Mouse (Mus musculus) CD8-positive naive resting alpha-beta T cell, adult 57 days (primary cell): ENCODE data around the gene Tmtc4. TPM values are rescaled to one million over a fixed set of nuclear protein-coding genes. Genes with fewer than 3 reads are reported as not detected.

Experiments
- total RNA-seq: library from RNA; stranded (reverse); gene quantifications from one replicate; pipeline ENCODE4 v1.2.4, GENCODE M21; 2023

The Tmtc4 gene
- 18.1 TPM for total RNA-seq

GRCm38 (mm10) chr14:122983226-122984215 lies at the start of gene Tmtc4:
Tmtc4 (minus strand) TSS chr14:122984035.

DNA sequence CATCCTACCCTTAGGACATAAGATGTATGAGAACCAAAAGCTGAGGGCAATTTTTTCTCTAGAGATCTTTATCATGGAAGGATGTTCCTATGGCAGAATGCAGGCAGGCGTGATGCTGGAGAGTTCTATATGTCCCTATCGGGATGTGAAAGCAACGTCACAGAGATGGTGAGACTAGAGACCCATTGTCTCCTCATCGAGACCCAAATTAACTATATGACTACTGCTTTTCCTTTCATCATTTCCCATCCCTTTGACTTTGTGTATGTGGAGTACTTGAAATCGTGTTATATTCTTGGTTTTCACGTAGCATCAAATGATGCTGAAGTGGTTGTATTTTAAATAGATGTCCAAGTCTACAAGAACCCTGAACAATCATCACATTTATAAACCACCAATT lies 70.2 kb downstream of the Tmtc4 start, which contains the start of gene Ggact:
Gene Ggact, minus strand, starts transcription at position 101 of the 400 bp plus-strand sequence.

Other genes starting within 250 kb of the Tmtc4 start
- gene Ggact, start 70.3 kb downstream of the Tmtc4 start, total RNA-seq = 24.0 TPM